Mouse (Mus musculus) gastrocnemius, adult 8-10 months (tissue): ENCODE data around the gene Sgce. TPM values are rescaled to one million over a fixed set of nuclear protein-coding genes. Genes with fewer than 3 reads are reported as not detected.
"Not testable (repeated sequence)": the region's sequence is repeated elsewhere in the genome, so short reads cannot be mapped to it uniquely, and the experiment has no call there.

ENCODE experiments used
- DNase-seq, 2 experiments: peaks; one replicate each; pipeline ENCODE4 v3.0.0; 2022; ENCODE audit warnings: low spot score in 2 of 2
- total RNA-seq, 4 experiments: library from RNA; stranded (reverse); gene quantifications; 2 replicates each; pipeline ENCODE4 v1.2.4; 2022

The Sgce gene
- total RNA-seq, result 1 to 10 TPM; 5.1 to 8.5 (median 6.9) TPM

- DNase-seq, result peak; percentile 22 to 45
Observed at GRCm38 (mm10) chr6:4746696-4747439, at the start of gene Sgce, which contains the start of gene Peg10. Sgce (minus strand) TSS chr6:4747207. Peg10 (plus strand) TSS chr6:4747306.

- no peak for DNase-seq
Observed at GRCm38 (mm10) chr6:4796281-4796680, 49.3 kb upstream of the Sgce start.

GRCm38 (mm10) chr6:4762252-4762651 is 15.2 kb upstream of the Sgce start:
- DNase-seq, result no peak

GRCm38 (mm10) chr6:4761415-4762142 is 14.6 kb upstream of the Sgce start:
- DNase-seq, result not testable (repeated sequence)

GRCm38 (mm10) chr6:4754886-4755285 is 7.9 kb upstream of the Sgce start:
- DNase-seq, result no peak

- DNase-seq, result no peak
Observed at GRCm38 (mm10) chr6:4754286-4754685, 7.3 kb upstream of the Sgce start.

- no peak for DNase-seq
Observed at GRCm38 (mm10) chr6:4751355-4751754, 4.3 kb upstream of the Sgce start.

- peak; percentile 83 to 91 for DNase-seq
Observed at GRCm38 (mm10) chr6:4749091-4749490, 2.1 kb upstream of the Sgce start.

- no peak for DNase-seq
Observed at GRCm38 (mm10) chr6:4748506-4748961, 1.5 kb upstream of the Sgce start.

- DNase-seq, result peak in 1 of 2 experiments; percentile 8
Observed at GRCm38 (mm10) chr6:4747677-4748505, 884 bp upstream of the Sgce start.

GRCm38 (mm10) chr6:4746036-4746695 is 841 bp downstream of the Sgce start:
- DNase-seq, result no peak

GRCm38 (mm10) chr6:4740511-4740910 is 6.5 kb downstream of the Sgce start:
- DNase-seq, result peak in 1 of 2 experiments; percentile 17

- DNase-seq, result no peak
Observed at GRCm38 (mm10) chr6:4739522-4740355, 7.3 kb downstream of the Sgce start.

- no peak for DNase-seq
Observed at GRCm38 (mm10) chr6:4738717-4739116, 8.3 kb downstream of the Sgce start.

- no peak for DNase-seq
Observed at GRCm38 (mm10) chr6:4738034-4738629, 8.9 kb downstream of the Sgce start.

- no peak for DNase-seq
Observed at GRCm38 (mm10) chr6:4736372-4736771, 10.6 kb downstream of the Sgce start.

GRCm38 (mm10) chr6:4733208-4733607 is 13.8 kb downstream of the Sgce start:
- DNase-seq, result no peak

GRCm38 (mm10) chr6:4731675-4732074 is 15.3 kb downstream of the Sgce start:
- no peak for DNase-seq

- DNase-seq, result no peak
Observed at GRCm38 (mm10) chr6:4728305-4728704, 18.7 kb downstream of the Sgce start.
